Mouse (Mus musculus) fibroblast of lung, adult 2 months (primary cell): ENCODE measurements at regions not wholly inside any gene's neighbourhood (a gene's known extent, or its start where the extent isn't known, plus 50 kb on each side); places are given as distances from the start of the nearest gene placed in this dataset.
"Not testable (repeated sequence)": the region's sequence is repeated elsewhere in the genome, so short reads cannot be mapped to it uniquely, and the experiment has no call there.

Source experiments
- DNase-seq: peaks from one replicate; pipeline ENCODE4 v3.0.0-alpha.2; 2011; ENCODE audit warnings: low read depth

DNA sequence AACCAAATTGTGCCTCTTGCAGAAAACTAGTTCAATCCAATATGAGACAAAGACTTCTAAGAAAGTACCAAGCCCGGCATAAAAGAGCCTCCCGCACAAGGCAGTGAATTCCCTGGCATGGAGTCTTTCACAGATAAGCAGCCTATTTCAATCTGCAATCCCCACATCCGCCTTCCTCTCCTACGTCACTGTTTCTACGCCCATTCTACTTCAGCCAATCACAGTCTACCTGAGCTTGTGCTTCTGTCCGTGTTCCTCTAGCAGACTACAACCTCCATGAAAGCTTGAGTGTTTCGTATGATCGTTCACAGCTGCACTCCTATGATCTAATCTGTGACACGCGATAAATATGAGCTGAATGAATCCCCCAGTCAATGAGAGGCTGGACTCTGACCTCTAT lies 155.6 kb upstream of the Ipo5 start:
- no peak for DNase-seq

DNA sequence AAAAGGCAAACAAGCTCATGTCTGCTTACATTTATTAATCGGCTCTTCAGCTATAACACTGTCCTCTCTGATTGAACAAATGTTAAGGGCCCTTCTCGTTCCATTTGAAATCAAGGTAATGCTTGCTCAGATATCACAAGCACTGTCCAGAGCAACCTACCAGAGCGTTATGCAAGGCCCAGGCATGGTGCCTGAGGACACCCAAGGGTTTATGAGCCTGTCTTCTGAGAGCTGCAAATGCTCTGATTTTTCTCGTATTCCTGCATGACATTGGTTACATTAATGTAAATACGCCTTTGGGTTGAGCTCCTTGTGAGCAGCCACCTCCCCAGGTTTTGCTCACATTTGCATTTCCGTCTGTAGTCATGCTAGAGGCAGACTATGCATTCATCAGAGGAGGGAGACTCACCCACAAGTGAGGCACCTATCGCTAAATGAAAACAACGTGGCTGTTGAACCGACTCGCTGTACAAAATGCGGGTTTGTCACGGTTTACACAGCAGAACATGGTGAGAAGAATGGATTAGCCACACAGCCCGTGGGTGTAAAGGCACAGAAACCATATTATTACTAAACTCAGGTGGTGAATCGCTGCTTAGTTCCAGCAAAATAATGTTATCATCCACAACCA lies 152.7 kb upstream of the Ipo5 start:
- no peak for DNase-seq

DNA sequence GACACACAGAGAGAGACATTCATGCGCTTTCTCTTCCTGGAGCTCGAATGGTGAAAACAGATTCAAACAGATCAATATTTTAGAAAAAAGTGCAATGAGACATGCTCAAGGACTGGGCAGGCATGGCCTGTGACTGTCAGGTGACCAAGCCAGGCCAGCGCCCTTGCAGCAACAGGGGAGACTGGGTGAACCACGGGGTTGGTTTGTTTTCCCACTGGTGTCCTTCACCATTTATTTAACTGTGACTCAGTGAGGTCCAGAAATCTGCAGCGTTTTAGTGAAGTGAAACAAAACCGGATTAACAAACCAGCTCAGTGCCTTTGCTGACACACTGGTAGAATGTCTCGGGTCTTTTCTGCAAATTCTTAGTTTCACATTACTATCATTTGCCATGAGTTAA lies 148.9 kb upstream of the Ipo5 start:
- no peak for DNase-seq

DNA sequence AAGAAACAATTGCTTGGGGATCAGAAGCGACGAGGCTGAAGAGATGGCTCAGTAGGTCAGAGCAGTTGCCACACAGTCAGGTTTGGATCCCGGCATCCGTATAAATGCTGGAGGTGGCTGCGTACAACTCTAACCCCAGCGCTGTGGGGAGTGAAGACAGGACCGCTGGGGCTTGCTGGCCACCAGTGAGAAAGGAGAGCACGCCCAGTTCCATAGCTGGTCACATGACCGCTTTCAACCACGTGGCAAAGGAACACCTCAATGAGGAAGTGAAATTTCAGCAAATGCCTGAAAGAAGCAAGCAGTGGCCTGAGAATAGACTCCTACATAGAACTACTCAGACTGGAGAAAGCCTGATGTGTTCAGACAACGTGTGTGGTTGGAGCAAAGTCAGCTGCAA lies 148.3 kb upstream of the Ipo5 start:
- DNase-seq = no peak

DNA sequence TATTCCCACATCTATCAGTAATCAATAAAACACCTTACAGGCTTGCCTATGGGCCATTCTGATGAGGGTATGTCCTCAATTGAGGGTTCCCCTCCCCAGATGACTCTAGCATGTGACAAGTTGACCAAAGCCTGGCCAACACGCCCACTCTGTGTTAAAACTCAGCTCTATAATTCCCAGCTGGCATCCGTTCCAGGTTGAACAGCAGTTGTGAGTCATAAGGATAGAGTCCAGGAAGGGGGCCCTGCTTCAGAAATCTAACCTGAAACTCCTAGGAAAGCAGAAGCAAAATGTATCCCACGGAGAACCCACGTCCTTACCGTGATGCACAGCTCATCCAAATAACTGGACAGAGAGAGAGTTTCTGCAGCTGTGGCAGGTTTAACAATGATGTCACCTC lies 147.2 kb upstream of the Ipo5 start:
- no peak for DNase-seq

DNA sequence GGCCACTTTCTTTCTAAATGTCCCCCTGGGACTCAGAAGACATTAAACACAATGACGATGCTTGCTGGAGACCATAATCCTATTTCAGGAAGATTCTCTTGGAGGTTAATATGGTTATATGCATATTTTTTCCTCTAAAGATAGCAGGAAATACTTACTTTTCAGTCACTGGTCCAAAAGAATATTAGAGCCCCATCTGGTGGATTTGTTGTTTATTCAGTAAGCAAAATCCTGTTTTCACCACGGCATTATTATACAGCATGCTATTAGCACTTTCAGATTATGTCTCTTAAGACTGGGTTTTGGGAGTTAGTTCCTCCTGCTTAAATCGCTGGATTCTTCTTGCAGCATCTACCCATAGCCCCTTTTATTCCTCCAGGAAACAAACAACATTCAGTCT lies 146.6 kb upstream of the Ipo5 start:
- DNase-seq = no peak

DNA sequence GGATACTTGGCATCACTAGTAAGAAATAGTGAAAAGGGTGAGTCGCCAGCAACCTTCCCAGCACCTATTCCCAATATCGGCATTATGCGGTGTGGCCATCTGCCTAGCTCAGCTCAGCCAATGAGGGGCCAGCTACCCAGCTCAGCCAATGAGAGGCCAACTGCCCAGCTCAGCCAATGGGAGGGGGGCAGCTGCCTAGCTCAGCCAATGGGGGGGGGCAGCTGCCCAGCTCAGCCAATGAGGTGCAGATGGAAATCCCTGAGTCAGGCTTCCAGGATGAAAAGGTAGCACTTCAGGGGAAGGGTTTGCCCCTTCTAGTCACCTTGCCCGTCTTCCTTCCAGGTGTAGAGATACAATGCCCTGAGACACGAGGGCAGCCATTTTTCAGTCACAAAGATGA lies 144.6 kb upstream of the Ipo5 start:
- DNase-seq = no peak

DNA sequence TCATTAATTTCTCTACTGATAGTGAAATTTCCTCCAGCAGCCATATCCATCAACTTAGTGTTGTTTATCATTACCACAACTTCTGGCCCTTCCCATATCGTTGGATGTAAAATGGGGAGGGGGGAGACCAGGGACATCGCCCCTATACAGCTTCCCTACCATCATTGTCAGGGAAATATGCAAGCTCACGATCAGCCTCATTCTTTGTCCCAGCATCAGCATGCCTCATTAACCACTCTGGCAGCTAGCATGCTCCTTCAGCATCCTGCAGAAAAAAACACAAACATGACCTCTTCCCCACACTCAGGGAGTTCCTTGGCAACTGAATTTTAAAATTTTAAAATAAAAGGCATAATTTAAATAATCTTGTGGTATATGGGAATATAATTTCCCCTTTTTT lies 140.4 kb upstream of the Ipo5 start:
- no peak for DNase-seq

DNA sequence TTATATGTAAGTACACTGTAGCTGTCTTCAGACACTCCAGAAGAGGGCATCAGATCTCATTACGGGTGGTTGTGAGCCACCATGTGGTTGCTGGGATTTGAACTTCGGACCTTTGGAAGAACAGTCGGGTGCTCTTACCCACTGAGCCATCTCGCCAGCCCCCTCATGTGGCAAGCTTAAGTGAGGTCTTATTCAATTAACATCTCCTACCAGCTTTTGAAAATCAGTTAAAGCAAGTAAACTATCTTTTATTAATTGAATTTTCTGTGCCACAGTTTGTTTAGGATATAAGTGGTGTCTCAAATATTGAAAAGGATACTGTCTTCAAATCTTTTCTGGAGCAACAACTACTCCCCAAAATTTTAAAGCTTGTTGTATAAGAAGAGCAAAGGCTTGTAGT lies 138.0 kb upstream of the Ipo5 start:
- not testable (repeated sequence) for DNase-seq

DNA sequence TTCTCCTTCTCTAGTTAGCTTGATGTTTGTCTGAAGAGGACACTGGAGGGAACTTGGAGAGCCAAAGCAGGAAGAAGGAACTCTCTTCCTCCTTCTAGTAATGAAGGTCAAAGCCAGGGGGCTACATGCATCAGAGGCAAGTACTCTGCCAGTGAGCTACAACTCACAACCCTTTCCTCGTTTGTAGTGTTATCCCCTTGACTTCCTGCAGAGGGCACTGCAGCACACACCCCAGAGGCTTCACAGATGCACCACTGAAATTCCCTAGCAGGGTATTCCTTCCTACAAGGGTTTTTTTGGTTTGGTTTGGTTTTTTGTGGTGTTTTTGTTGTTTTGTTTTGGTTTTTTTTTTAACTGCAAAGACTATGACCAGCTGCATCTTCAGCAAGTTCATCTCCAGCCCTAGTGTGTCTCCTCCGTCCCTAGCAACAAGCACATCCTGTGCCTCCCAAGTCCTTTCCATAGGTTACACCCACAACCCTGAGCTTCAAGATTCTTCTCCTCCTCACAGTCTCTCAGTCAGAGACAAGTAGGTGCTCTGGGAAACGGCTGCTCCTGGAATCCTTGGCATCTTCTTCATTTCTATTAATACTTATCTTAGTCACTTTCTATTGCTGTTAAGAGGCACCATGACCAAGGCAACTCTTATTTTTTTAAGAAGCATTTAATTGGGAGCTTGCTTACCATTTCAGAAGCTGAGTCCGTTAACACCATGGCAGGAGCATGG lies 119.0 kb upstream of the Ipo5 start:
- no peak for DNase-seq

DNA sequence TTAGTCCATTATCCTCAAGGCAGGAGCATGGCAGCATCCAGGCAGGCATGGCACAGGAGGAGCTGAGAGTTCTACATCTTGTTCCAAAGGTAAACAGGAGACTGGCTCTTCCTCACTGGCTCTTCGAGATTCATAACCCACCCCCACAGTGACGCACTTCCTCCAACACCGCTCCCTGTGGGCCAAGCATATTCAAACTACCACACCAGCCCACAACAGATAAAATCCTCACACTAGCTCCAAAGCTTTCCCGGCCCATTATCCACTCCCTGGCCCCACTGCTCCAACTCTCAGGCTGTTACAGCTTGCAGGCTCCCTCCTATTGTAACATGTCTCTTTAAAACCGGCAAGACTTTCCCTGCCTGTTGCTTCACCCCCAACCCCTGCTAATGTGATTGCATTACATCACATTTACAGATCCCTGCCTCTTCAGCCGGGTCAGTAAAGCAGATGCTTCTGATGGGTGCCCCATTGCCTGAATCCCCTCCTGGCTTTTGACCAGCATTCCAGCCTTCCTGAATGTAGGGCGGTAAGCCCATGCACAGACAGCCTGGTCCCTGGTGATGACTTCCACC lies 113.0 kb upstream of the Ipo5 start:
- no peak for DNase-seq

DNA sequence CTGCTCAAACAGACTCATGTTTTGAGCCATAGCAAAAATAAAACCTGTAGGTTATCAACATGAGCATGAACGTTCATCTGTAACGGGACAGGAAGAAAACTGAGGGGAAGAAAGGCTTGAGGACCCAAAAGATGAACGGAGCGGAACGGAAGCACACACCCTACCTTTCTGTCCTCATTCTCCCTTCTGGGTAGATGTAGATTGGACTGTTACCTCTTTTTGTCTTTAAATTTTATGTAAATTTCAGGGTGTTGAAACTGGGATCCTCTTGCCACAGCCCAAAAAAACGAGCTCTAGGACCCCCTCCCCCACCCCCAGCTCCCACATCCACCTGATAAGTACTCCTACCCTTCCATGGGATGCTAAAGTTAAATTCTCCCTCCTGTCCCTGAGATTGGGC lies 107.8 kb upstream of the Ipo5 start:
- no peak for DNase-seq

DNA sequence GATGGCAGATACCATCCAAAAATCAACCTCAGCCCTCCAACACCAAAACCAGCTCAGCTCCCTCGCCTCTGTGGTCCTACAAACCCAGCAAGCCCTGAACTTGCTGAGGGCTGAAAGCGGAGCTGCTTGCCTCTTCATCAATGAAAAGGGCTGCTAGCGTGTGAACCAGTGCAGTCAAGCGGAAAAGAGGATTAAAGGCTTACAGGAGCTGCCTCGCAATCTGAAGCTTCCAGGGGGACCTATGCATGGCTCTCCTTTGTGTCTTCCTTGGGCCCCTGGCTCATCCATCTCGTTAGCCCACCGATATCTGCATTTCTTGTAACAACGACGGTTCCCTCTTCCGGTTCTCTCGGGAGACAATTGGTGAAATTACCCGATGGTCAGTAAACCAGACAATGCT lies 107.3 kb upstream of the Ipo5 start:
- DNase-seq = no peak

DNA sequence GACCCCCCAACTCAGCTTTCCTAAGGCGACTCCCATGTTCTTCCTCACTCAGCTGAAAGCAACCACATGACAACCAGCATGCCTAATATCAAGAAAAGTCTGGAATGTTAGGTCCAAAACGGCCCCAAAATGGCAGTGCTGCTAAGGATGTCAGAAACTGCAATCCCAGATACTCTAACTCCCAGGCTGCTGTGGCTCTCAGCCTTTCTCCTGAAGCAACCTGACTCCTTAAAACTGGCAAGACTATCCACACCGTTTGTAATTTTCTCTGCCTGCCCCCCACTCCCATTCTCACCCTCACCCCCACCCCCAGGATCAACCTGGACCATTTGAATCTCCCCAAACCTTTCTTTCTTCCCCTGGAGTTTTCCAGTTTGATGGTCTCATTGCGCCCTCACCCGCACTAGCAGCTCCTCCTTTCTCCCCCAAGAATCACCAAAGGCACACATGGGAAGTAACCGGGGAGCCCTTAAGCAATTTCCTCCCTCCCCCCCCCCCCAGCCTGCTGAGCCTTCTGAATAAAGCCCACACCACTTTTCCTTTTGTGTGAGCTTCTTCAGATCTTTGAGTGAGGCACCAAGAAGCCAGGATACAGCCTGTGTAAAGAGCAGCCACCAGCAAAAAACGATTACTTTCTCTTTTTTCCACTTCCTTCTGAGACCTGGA lies 106.7 kb upstream of the Ipo5 start:
- no peak for DNase-seq

DNA sequence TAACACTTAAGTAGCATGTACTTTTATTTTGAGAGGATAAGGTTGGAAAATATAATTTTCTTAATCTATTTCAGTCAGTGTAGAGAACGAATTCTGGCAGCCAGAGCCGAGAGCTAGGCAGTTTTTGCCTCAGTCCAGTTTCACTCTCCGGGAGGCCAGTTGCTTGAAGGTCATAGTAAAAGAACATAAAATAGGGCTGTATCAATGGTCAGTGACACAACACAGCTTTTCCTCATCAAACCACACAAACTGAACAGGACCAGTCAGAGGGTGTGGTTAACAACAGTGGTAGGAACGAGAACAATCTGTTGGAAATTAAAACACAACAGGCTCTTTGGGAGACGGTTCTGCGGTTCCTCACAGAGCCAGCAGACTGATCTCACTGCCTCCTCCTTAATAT lies 105.9 kb upstream of the Ipo5 start:
- DNase-seq = peak; percentile 27

DNA sequence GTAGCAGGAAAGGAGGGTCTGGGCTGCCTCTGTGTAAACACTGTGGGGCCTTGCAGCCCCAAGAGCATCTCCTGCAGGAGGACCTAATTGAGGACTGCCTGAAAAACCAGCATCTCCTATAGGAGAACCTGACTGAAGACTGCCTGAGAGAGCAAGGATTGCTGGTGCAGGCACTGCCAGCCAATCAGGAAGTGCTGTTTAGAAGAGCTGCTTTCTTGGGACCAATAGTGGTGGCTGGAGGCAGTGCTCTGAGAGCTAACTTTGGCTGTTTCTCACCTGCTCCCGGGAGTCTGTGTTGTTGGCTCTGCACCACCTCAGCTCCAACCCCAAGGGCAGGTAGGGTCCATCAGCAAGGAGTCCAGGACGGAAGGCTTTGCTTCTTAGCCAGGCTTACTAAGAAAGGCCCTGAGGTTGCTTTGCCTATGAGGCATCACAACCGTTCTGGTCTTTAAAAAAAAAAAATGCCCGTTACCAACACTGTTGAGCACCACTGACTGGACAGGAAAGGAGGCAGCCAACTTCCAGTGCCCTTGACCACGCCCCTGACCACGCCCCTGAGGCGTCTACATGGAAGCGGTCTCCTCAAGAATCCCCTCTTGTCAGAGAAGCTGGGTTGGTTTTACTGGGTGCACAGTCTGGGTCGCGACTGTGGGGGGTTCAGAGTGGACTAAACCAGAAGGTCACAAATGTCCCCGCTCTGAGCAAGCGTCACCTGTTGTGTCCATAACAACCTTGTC lies 105.0 kb upstream of the Ipo5 start:
- not testable (repeated sequence) for DNase-seq

DNA sequence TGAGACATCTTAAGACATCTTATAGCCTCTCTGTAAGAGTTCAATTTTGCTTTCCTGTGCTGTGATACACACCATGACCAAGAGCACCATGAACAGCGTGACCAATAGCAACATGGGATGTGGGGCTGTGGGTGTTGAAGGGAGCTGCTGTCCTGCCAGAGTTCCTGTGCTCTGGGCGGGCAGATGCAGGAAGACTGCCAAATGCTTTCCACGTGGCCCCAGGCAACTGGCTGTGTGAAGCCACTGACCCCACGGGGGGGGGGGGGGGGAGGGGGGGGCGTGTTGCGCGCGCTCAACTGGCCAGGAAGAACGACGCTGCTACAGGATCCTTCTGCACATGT lies 104.5 kb upstream of the Ipo5 start:
- no peak for DNase-seq

DNA sequence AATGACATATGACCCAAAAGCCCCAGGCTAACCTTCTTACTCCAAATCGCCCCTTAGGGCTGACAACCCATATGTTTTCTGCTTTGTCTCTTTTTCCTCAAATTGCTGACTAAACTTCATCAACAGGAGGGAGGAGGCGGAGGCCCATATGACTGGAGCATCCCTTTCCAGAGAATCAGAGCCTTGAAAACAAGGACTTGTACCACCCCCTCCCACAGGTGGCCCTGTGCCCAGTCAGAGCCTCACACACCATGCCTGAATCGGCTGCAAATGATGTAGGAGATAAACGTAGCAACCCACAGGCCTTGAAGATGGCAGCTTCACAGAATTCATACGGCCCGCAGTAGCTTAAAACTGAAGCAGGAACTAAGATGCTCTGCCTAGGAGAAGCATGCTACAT lies 101.7 kb upstream of the Ipo5 start:
- no peak for DNase-seq

DNA sequence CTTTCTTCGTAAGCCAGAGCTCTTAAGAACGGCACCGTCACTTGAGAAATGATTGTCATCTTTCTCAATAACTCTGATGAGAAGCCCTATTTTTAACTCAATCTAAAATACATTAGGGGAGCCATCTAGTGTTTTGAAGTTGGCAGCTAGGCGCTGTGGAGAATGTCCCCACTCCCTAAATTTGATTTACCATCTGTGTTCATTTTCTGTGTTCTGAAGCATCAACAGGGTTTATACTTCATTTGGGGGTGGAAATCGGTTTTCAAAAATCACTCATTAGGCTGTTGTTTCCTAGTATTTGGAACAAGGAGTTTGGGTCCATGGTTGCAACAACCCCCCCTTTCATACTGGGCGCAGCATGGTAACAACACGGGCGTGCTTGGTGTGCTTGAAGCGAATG lies 97.1 kb upstream of the Ipo5 start:
- DNase-seq = no peak

DNA sequence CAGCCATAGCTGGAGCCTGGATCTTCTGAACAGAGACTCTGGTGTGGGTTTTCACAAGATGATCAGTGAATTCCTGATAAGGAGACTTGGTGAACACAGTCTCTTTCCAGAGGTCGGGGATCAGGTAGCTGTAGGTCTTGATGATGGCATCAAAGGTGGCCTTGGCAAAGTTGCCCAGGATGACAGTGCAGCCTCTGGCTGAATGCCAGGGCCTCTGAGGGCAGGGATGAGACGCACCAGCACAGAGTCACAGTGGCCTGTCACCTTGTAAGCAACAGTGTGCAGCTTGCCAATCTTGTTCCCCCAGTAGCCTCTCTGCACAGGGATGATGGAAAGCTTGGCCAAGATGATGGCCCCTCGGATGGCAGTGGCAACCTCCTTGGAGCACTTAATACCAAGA lies 95.9 kb upstream of the Ipo5 start:
- DNase-seq = not testable (repeated sequence)

DNA sequence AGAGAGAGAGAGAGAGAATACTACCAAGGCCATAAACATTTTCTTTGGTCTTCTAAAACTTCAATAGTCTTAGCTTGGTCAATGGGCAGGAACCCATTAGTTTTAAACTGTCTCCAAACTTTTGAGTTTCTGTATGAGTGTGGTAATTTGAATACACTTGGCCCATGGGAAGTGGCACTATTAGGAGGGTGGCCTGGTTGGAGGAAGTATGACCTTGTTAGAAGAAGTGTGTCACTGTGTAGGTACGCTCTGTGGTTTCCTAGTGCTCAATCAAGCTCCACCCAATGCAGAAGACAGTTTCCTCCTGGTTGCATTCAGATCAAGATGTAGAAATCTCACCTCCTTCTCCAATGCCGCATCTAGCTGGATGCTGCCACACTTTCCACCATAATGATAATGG lies 94.5 kb upstream of the Ipo5 start:
- DNase-seq = no peak

DNA sequence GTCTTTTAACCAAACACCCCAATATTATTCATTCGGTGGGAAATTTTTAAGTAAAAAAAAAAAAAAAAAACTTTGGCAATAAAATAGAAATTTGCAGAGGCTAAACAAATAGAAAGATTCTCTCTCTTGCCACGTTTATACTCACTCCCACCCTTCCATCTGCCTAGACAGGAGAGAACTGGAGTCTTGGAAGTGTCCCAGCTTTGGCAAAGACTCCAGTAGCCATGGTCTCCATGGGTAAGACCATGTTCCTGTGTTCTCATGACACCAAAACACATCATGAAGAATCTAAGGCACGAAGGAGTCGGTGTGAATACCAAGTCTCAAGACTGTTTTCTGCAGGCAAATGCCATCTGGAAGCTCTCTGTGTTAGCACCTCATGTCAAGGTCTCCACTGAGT lies 84.8 kb upstream of the Ipo5 start:
- no peak for DNase-seq

DNA sequence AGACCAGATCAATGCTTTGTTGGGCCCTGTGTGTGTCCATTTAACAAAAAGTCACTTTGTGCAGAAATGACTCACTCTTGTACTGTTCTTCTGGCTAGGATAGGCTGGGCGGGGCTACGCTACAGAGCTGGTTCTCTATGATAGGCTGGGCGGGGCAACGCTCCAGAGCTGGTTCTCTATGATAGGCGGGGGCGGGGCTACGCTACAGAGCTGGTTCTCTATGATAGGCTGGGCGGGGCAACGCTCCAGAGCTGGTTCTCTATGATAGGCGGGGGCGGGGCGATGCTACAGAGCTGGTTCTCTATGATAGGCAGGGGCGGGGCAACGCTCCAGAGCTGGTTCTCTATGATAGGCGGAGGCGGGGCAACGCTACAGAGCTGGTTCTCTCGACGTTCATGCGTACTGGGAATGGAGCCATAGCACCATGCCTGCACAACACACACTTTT lies 80.6 kb upstream of the Ipo5 start:
- DNase-seq = peak; percentile 35
